Mouse (Mus musculus): ENCODE measurements around the gene Pip4p1. TPM values are rescaled to one million over a fixed set of nuclear protein-coding genes. Genes with fewer than 3 reads are reported as not detected.
A peak's percentile ranks its signal among the peaks of the same experiment; 100 is the strongest.
"Not testable (repeated sequence)": the region's sequence is repeated elsewhere in the genome, so short reads cannot be mapped to it uniquely, and the experiment has no call there.

Pip4p1 gene
- total RNA-seq (2021) (10 to 100 TPM; 56.7 to 69.6 TPM), polyA plus RNA-seq (2012; rRNA removed) (120 and 125 TPM in 2 replicates)
- long read RNA-seq, transcript Pip4p1-201 (7 exons, 1,594 nt) = minor isoform, 23 of 71 reads
- long read RNA-seq, transcript Pip4p1-205 (7 exons, 2,755 nt) = major isoform, 39 of 71 reads
- long read RNA-seq, partial matches to known transcripts = 3 of 71 reads
- long read RNA-seq, other reads (novel, unspliced or antisense) = 3 of 71 reads

DNA sequence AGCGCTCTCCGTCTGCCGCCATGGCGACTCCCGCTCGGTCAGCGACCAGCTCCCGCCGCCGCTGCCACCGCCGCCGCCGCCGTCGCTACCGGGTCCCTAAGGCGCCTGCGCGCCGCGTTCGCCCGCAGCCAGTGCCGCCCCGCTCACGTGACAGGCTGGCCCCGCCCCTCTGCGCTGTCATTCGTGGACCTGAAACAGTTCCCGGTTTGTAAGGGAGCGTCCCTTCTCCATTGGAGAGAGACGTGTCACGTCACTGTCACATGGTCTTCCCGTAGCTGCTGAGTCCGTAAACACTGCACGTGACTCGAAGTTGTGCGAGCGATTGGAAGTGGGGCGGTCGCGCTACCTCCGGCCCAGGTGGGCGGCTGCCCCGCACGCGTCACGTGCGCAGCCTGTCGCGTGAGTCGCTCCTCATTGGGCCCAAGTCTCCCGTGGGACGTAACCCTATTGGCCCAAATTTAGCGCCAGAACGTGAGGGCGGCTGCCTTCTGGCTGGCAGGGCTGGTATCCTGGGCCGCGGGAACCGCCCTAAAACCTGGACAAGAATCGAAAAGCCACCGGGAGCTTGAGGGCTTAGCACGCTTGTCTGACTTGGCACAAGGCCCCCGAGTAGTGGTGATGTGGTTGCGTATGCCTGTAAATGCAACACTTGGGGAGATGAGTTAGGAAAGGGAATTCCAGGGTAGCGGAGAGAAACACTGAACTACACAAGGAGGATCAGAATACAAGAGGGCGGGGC lies at the start of gene Pip4p1, which contains the start of gene Pnp:
Pip4p1 (minus strand) TSS at position 103 of the 739 bp plus-strand sequence.
Pnp (plus strand) TSS at position 329 of the 739 bp plus-strand sequence.
- DNase-seq = peak; percentile 100

- no peak for DNase-seq
These were observed 49.0 kb upstream of the Pip4p1 start for GRCm38 (mm10) chr14:50979631-50980030.

- not testable (repeated sequence) for DNase-seq
These were observed 47.8 kb upstream of the Pip4p1 start for GRCm38 (mm10) chr14:50978451-50978850.

DNA sequence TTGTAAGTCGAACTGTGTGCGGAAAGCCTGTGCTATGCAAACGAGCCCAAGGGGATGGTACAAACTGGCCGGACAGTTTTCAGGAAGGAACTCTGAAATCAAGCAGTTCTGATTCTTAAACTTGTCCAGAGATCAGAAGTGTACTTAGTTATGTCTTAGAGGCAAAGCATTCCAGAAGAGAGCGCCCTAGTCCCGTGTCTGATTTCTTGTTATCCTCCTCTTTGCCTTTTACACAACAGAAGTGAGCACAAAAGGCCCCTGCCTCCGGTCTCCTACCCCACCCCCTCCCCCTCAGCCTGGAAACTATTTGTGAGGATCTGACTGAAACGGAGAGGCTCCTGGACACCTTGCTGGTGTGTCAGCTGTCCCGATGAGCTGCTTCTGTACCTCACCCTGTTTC lies 46.0 kb upstream of the Pip4p1 start:
- no peak for DNase-seq

- DNase-seq = no peak
These were observed 44.3 kb upstream of the Pip4p1 start for GRCm38 (mm10) chr14:50975001-50975400.

- no peak for DNase-seq
These were observed 43.0 kb upstream of the Pip4p1 start for GRCm38 (mm10) chr14:50973700-50974099.

- not testable (repeated sequence) for DNase-seq
These were observed 42.4 kb upstream of the Pip4p1 start for GRCm38 (mm10) chr14:50973054-50973453.

GRCm38 (mm10) chr14:50970822-50971221 lies 40.2 kb upstream of the Pip4p1 start:
- no peak for DNase-seq

DNA sequence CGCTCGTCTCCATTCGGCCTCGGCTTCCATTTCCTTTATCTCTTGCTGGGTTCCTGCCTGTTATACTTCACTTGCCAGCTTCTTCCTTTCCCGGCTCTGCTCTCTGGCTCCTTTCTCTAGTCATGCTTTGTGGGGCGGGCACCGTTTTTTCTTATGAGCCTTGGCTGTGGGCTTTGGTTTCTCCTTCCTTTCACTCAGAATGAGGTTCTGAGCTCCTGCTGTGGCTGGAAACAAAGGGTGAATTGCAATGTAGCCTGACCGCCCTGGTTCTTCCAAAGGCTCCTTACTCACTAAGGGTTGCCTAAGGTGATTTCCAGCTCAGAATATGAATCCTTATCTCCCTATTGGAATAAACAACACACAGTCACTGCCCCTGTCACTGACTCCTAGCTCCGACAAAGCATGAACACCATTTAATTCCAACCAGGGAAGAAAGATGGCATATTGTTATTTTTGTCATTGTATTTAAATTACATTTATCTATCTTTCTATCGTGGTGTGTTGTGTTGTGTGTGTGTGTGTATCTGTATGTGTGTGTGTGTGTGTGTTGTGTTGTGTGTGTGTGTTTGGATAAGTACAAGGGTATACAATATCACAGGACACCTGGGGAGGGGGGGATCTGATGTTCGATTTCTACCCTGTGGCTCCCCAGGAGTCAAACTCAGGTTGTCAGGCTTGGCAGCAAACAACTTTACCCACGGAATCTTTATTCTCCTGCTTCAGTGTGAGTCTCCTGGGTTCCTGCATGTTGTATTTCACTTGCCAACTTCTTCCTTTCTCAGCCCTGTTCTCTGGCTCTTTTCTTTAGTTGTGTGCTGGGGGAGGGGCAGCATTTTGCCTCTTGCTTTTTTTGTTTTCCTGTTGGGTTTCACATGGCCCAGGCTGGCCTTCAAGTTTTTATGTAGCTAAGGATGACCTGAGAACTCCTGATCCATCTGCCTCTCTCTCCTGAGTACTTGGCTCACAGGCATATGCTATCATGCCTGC lies 39.2 kb upstream of the Pip4p1 start:
- no peak for DNase-seq

DNA sequence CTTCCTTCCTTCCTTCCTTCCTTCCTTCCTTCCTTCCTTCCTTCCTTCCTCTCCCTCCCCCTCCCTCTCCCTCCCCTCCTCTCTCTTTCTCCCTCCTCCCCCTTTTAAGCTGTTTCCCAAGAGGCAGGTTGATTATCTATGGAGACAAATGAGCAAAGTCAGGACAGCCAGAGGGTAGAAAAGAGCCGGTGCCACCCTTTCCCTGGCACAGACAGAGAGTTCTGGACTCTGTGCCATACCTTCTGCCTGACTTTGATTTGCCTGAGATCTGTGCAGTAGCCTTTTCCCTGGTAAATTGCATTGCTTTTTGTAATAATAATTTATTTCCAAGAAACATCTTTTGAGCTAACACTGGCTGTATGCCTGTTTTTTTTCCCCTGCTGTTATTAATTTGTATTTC lies 38.4 kb upstream of the Pip4p1 start:
- no peak for DNase-seq

DNA sequence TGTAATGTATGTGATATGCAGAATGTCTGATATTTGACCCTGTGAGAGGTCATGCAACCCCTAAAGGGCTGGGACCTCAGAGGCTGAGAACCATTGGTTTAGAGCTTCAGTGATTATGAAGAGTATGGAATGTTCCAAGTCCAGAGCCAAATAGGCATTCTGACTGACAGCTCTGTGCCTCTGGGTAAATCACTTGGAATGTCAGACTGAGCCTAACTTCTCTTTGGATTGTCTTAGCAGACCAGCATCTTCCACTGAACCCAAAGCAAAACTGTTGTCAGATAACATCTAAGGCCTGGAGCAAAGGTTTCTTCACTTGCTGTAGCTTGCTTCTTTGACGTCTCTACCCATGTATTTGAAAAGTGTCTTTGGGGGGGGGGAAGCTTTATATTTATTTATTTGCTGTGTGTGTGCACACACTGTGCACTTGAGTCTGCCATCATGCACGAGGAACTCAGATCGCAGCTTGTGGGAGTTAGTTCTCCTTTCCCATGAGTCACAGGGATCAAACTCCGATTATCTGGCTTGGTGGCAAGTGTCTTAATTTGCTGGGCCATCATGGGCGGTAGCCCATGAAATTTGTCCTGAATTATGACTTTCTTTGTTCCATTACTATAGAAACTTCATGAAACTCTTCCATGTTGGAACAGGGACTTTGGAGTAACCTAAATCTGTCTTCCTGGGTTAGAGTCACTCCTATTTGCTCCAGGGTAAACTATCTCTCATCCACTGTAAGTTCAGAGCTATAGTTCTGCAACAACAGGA lies 37.7 kb upstream of the Pip4p1 start:
- DNase-seq = no peak

DNA sequence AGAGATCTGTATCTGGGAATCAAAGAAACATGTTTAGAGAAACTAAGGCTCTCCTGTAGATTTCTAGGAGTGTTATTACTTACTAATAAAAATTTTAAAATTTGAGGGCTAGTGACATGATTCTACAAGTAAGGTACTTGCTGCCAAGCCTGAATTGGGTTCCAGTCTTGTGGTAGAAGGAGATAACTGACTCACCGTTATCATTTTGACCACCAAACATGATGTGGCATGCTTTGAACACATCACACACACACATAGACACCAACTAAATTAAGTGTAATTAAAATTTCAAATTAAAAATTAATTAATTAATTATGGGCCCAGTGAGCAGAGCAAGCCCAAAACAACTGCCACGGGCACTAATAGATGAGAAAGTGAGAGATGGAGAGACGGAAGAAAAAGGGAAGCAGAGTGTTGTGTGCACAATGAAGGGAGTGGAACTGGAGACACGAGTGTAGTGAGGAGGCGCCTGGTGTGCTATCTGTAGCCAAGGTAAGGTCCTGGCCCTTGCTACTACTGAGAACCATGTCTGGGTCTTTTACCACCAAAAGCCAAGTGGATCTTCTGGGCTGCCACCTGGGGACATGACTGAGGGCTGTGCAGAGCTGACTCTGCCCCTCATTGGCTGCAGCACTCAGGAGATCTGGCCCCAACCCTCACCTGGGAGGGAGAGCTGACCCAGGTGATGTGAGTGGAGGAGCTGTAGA lies 27.8 kb upstream of the Pip4p1 start:
- not testable (repeated sequence) for DNase-seq

DNA sequence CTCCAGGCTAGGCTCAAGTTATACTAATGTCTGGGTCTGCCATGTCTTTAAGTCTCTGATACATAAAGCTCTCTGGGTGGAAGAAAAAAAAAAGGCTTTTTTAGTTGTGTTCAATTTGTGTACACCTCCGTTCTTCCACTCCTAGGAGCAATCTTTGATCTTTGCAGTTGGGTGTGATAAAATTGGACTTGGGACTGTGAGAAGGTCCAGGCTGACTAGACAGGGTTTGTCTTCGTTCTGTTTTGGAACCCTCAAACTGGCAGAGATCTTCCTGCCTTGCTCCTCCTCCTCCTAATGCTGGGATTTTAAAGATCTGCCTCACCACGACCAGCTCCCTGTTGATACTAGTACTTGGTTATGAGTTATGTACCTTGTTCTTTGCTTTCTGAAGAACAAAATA lies 26.5 kb upstream of the Pip4p1 start:
- DNase-seq = not testable (repeated sequence)

DNA sequence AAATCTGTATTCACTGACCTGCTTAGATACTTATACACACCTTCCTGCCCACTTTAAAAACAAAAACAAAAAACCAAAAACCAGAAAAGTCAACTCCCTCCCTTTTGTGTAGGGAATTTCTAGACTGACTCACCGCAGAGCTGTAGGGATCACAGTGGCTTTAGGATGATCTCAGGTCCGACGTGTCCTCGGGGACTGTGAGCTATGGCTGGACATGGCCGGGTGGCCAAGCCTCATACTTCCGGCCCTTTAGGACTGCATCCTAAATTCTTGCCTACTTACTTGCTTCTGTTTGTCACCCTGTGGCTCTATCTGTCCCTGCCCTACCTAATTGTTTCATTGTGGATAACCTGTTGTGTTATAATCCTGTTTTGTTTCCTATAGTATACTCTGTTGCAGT lies 26.1 kb upstream of the Pip4p1 start:
- not testable (repeated sequence) for DNase-seq

DNA sequence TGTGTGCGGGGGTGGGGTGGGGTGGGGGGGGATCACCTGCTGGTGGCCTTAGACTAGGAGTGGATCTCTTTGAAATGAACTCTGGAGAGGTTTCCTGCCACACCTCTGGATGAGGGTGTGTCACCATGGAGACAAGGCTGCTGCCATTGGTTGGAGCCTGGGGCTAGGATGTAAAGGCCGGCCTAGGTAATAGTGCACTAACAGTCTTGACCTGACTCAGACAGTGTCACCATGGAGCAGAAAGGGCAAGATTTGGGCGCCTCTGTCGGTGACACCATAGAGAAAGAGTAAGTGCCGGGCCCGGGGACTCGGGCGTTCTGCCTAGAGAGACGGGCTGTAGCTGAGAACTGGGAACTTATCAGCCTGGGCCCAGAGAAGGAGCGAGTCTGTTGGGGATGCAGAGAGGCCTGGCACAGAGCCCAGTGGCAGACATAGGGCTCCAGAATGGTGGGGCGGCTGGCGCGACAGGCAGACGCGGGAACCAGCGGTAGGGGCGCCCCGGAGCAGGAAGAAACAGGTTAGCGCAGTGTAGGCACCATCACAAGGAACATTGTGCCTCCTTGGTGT lies 25.4 kb upstream of the Pip4p1 start, which contains the start of gene Pnp2:
Pnp2 (plus strand) TSS at position 51 of the 567 bp plus-strand sequence.
- DNase-seq = peak; percentile 70

DNA sequence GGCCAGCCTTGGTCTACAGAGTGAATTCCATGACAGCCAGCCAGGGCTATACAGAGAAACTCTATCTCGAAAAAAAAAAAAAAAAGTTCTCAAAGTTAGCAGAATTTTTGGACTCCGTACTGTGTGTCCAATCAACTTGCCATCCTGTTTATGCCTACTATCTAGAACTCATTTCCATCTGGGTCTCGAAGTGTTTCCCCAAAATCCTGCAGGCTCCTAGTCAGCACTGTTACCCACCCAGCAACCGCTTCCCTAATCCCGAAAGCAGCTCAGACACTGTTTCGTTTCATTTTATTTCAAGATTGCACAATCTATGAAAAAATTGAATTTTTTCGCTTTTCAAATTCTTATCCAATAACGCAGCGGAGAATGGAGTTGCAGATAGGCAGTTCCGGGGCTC lies 24.8 kb upstream of the Pip4p1 start:
- DNase-seq = no peak

DNA sequence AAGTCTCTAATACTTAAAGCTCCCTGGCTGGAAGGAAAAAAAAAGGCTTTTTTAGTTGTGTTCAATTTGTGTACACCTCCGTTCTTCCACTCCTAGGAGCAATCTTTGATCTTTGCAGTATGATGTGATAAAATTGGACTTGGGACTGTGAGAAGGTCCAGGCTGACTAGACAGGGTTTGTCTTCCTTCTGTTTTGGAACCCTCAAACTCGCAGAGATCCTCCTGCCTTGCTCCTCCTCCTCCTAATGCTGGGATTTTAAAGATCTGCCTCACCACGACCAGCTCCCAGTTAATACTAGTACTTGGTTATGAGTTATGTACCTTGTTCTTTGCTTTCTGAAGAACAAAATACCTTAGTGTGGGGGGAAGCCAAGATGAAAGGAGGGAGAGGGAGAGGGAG lies 14.9 kb upstream of the Pip4p1 start:
- DNase-seq = not testable (repeated sequence)

DNA sequence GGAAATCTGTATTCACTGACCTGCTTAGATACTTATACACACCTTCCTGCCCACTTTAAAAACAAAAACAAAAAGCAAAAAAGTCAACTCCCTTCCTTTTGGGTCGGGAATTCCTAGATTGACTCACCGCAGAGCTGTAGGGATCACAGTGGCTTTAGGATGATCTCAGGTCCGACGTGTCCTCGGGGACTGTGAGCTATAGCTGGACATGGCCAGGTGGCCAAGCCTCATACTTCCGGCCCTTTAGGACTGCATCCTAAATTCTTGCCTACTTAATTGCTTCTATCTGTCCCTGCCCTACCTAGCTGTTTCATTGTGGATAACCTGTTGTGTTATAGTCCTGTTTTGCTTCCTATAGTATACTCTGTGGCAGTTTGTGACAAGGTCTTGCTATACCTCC lies 14.4 kb upstream of the Pip4p1 start:
- DNase-seq = not testable (repeated sequence)

DNA sequence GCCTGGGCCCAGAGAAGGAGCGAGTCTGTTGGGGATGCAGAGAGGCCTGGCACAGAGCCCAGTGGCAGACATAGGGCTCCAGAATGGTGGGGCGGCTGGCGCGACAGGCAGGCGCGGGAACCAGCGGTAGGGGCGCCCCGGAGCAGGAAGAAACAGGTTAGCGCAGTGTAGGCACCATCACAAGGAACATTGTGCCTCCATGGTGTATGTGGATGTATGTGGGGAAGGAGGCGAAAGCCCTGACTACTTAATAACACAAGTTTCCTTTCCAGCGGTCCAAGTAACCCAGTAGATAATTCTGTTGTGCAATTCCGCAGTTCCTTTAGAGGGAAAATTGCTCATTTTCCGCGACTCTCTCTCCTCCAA lies 14.0 kb upstream of the Pip4p1 start:
- DNase-seq = not testable (repeated sequence)

DNA sequence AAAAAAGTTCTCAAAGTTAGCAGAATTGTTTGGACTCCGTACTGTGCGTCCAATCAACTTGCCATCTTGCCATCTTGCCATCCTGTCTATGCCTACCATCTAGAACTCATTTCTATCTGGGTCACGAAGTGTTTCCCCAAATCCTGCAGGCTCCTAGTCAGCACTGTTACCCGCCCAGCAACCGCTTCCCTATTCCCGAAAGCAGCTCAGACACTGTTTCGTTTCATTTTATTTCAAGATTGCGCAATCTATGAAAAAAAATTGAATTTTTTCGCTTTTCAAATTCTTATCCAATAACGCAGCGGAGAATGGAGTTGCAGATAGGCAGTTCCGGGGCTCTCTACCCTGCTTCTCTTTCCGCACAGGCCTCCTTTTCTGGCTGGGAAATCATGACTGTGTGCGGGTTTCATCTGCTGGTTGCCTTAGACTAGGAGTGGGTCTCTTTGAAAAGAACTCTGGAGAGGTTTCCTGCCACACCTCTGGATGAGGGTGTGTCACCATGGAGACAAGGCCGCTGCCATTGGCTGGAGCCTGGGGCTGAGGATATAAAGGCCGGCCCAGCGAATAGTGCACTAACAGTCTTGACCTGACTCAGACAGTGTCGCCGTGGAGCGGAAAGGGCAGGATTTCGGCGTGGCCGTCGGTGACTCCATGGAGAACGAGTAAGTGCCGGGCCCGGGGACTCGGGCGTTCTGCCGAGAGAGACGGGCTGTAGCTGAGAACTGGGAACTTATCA lies 13.4 kb upstream of the Pip4p1 start, which contains the start of gene Gm49342:
Gm49342 (plus strand) TSS at position 586 of the 736 bp plus-strand sequence.
- peak; percentile 98 for DNase-seq

Measured in adrenal gland, adult 2 months (tissue).